Mouse (Mus musculus): Measurements from ENCODE around the gene Efcab9.

GRCm38 (mm10) chr11:32561465-32562355, 29.8 kb upstream of the Efcab9 start:
- TF ChIP-seq CTCF (IDR thresholded peaks at IDR 0.05; ENCODE audit: borderline replicate concordance, insufficient read depth, low read depth, low read length) (no peak; the same call in 1 of the 2 replicates), POLR2A (IDR thresholded peaks at IDR 0.05; ENCODE audit: borderline replicate concordance, insufficient read depth, low read length) (no peak)
